8 mouse cellular contexts compared by ENCODE assay signal in the genomic region with DNA sequence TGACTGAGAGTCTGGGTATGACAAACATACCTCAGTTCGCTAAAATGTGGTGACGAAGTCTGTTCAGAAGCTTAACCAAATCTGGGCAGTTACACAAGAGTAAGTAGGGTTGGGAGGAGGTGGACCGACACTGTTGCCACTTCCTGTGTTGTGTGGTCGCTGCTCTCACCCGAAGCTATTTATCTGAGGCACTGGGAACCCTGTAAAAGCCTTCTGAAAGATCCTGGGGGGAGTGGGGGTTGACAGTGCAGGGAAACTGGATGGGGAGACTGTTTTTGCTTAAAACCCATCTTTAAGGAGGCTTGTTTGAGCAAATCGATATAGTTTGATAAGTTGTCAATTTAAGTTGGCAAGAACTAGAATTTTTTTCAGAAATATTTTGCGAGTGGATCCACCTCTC. TPM values are rescaled to one million over a fixed set of nuclear protein-coding genes. Genes with fewer than 3 reads are reported as not detected.
DNase-seq lines count a peak whose midpoint lies in the region; ATAC-seq and TF ChIP-seq lines count a peak whose summit lies in the region.

No protein-coding gene starts in this region.

- H3K4me1 ChIP-seq in embryonic fibroblast, embryonic 13.5 days (ENCODE audit: control insufficient read depth, insufficient read depth, low read length): peaks cover 6% of the 10 kb centered on the region
- H3K4me1 ChIP-seq in hindbrain, embryonic 10.5 days (replicated peaks): peaks cover 29% of the 10 kb centered on the region

- peak; percentile 30 for ATAC-seq in megakaryocyte progenitor cell, adult 5-6 weeks (replicated peaks; ENCODE audit: poor library complexity)

- TF ChIP-seq POLR2A in embryonic fibroblast, embryonic 13.5 days (IDR thresholded peaks at IDR 0.05; ENCODE audit: low read depth, low read length): 0 out of 2 replicates have a peak, but pooled peaks have one; percentile 28

- intact Hi-C loops in left cerebral cortex, postnatal 14 days (cut with DNase I): no loop called here

- H3K4me3 ChIP-seq in embryonic fibroblast, embryonic 13.5 days (ENCODE audit: insufficient read depth, low read length): peak overlapping the region; percentile 89
- H3K4me3 ChIP-seq in hindbrain, embryonic 10.5 days: peak overlapping the region; percentile 96

- TF ChIP-seq CTCF in embryonic fibroblast, embryonic 13.5 days (IDR thresholded peaks at IDR 0.05; ENCODE audit: borderline replicate concordance, insufficient read depth, low read length): no peak

- peak; percentile 17 for DNase-seq in gastrocnemius, postnatal 10 days
- DNase-seq in gastrocnemius, adult 8-10 months (ENCODE audit: low spot score in 2 of 2): no peak
- DNase-seq in adipocyte (ENCODE audit: low spot score): peak; percentile 81
- DNase-seq in hindbrain, embryonic 10.5 days (ENCODE audit: low spot score): no peak
- DNase-seq in left cerebral cortex, postnatal 14 days (ENCODE audit: low spot score in 2 of 2): peak; percentile 33 to 74
- peak; percentile 69 to 76 for DNase-seq in spleen, postnatal 36 days (ENCODE audit: low spot score in 2 of 2)

- no peaks in the 10 kb centered on the region for H3K27me3 ChIP-seq in hindbrain, embryonic 10.5 days (ENCODE audit: insufficient read depth, poor library complexity, severe bottlenecking)

- peak overlapping the region; percentile 99 for H3K27ac ChIP-seq in embryonic fibroblast, embryonic 13.5 days (ENCODE audit: insufficient read depth, low read length)
- peak overlapping the region; percentile 100; the same call in 1 of the 2 replicates for H3K27ac ChIP-seq in hindbrain, embryonic 10.5 days

- peaks cover 51% of the 10 kb centered on the region for H3K36me3 ChIP-seq in hindbrain, embryonic 10.5 days

- WGBS in hindbrain, embryonic 10.5 days: 37% methylated on average over 7 of the region's 7 CpGs

- no peaks in the 10 kb centered on the region for H3K9me3 ChIP-seq in hindbrain, embryonic 10.5 days

RNA-seq across cellular contexts. Expression of a gene that starts 2.3 kb away (rescaled TPM):
- 100 to 1,000 TPM; 340 to 341 TPM for total RNA-seq in gastrocnemius, postnatal 10 days (2021)
- total RNA-seq in gastrocnemius, adult 8-10 months (2022): 100 to 1,000 TPM; 303 to 346 (median 323) TPM
- 407 and 470 TPM in 2 replicates for polyA plus RNA-seq in embryonic fibroblast, embryonic 13.5 days (2011; ENCODE audit: insufficient read length, low read depth, missing spikeins)
- 507 and 538 TPM in 2 replicates for polyA plus RNA-seq in hindbrain, embryonic 10.5 days (2016; fragmentation: Nextera tagmentation; extraction: Ambion mirVana)
- total RNA-seq in left cerebral cortex, postnatal 14 days (2021): 100 to 1,000 TPM; 239 to 248 TPM
- total RNA-seq in megakaryocyte progenitor cell, adult 5-6 weeks (2015): 570 and 584 TPM in 2 replicates
- total RNA-seq in megakaryocyte progenitor cell, adult 5-6 weeks (2017): 744 and 755 TPM in 2 replicates

RNA-seq across cellular contexts. Expression of a gene that starts 16.5 kb away (rescaled TPM):
- total RNA-seq in gastrocnemius, postnatal 10 days (2021): 10 to 100 TPM; 21.3 to 21.8 TPM
- 10 to 100 TPM; 29.1 to 33.4 (median 31.5) TPM for total RNA-seq in gastrocnemius, adult 8-10 months (2022)
- polyA plus RNA-seq in embryonic fibroblast, embryonic 13.5 days (2011; ENCODE audit: insufficient read length, low read depth, missing spikeins): 29.1 and 31.8 TPM in 2 replicates
- 72.0 and 83.7 TPM in 2 replicates for polyA plus RNA-seq in hindbrain, embryonic 10.5 days (2016; fragmentation: Nextera tagmentation; extraction: Ambion mirVana)
- total RNA-seq in left cerebral cortex, postnatal 14 days (2021): 10 to 100 TPM; 41.2 to 42.9 TPM
- 51.1 and 55.0 TPM in 2 replicates for total RNA-seq in megakaryocyte progenitor cell, adult 5-6 weeks (2015)
- 34.8 and 39.4 TPM in 2 replicates for total RNA-seq in megakaryocyte progenitor cell, adult 5-6 weeks (2017)

RNA-seq across cellular contexts. Expression of a gene that starts 45.2 kb away (rescaled TPM):
- 10 to 100 TPM in 1 of 2 experiments, 1 to 10 TPM in 1; 6.8 to 12.8 TPM for total RNA-seq in gastrocnemius, postnatal 10 days (2021)
- total RNA-seq in gastrocnemius, adult 8-10 months (2022): 1 to 10 TPM; 3.0 to 3.6 (median 3.4) TPM
- polyA plus RNA-seq in embryonic fibroblast, embryonic 13.5 days (2011; ENCODE audit: insufficient read length, low read depth, missing spikeins): 12.9 and 21.7 TPM in 2 replicates
- 4.8 and 5.2 TPM in 2 replicates for polyA plus RNA-seq in hindbrain, embryonic 10.5 days (2016; fragmentation: Nextera tagmentation; extraction: Ambion mirVana)
- 1 to 10 TPM; 6.8 to 7.9 TPM for total RNA-seq in left cerebral cortex, postnatal 14 days (2021)
- 29.1 and 30.4 TPM in 2 replicates for total RNA-seq in megakaryocyte progenitor cell, adult 5-6 weeks (2015)
- total RNA-seq in megakaryocyte progenitor cell, adult 5-6 weeks (2017): 30.4 and 33.8 TPM in 2 replicates

Comparison
In these comparisons a context has a peak if more than half of its experiments do, and no peak if none do; other contexts are left out.
1. DNase-seq: peak in gastrocnemius, postnatal 10 days (single experiment), adipocyte (single experiment), left cerebral cortex, postnatal 14 days (2 of 2) and spleen, postnatal 36 days (2 of 2); none in gastrocnemius, adult 8-10 months (0 of 2) and hindbrain, embryonic 10.5 days (single experiment).